Mouse (Mus musculus) myocyte (in vitro differentiated cells): ENCODE data around the gene Calb2.

Experiments
- E2F4 ChIP-seq: IDR thresholded peaks from one replicate; pipeline ENCODE4 v1.6.1; 2011; ENCODE audit warnings: mild to moderate bottlenecking, control low read depth, moderate library complexity; ENCODE audit not compliant: insufficient read depth
- MAX ChIP-seq: IDR thresholded peaks from one replicate; pipeline ENCODE4 v1.6.1; 2011; ENCODE audit warnings: low read depth, mild to moderate bottlenecking, control low read depth
- MYOD1 ChIP-seq, 3 experiments: IDR thresholded peaks; one replicate each; pipeline ENCODE4 v1.6.1; 2011; ENCODE audit warnings: control low read depth in 2 of 3, low read depth in 2 of 3, mild to moderate bottlenecking in 2 of 3, moderate library complexity in 1 of 3; ENCODE audit not compliant: insufficient read length in 2 of 3, control insufficient read depth in 1 of 3
- POLR2A ChIP-seq: IDR thresholded peaks from one replicate; pipeline ENCODE4 v1.6.1; 2011; ENCODE audit warnings: low read depth, mild to moderate bottlenecking, control low read depth, moderate library complexity; ENCODE audit not compliant: insufficient read length
- POLR2AphosphoS2 ChIP-seq: IDR thresholded peaks from one replicate; pipeline ENCODE4 v1.6.1; 2011; ENCODE audit warnings: low read depth, control low read depth; ENCODE audit not compliant: insufficient read length
- SRF ChIP-seq: IDR thresholded peaks from one replicate; pipeline ENCODE4 v1.6.1; 2011; ENCODE audit warnings: low read depth; ENCODE audit not compliant: control insufficient read depth, insufficient read length
- USF1 ChIP-seq: IDR thresholded peaks from one replicate; pipeline ENCODE4 v1.6.1; 2011; ENCODE audit warnings: low read depth, mild to moderate bottlenecking, control low read depth, moderate library complexity

DNA sequence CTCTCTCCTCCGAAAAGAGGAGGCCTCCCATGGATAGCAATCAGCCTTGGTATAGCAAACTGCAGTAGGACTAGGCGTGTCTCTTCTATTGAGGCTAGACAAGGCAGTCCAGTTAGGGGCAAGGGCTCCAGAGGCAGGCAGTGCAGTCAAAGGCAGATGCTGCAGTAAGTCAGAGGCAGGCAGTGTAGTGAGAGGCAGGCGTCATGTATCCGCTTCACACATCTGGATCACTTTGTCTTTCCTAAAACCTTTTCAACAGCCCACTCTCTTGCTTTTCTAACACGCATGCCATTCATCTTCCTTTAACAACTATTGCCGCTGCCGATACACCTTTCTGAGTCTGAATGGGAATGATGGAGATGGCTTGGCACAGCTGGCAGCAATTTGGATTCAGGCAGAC is 47.4 kb upstream of the Calb2 start, which contains the start of gene Cmtr2:
- no peak for TF ChIP-seq E2F4
- TF ChIP-seq POLR2A = no peak
- no peak for TF ChIP-seq SRF
- TF ChIP-seq POLR2AphosphoS2 = no peak
- TF ChIP-seq MYOD1 (IDR thresholded peaks at IDR 0.05; ENCODE audit: control insufficient read depth in 1 of 3, insufficient read length in 2 of 3, low read depth in 2 of 3) = no peak
- no peak for TF ChIP-seq USF1
- TF ChIP-seq MAX = no peak
